Mouse (Mus musculus) cerebellum, adult 8-10 months (tissue): ENCODE measurements around the gene Vrk2.

ENCODE experiments used
- DNase-seq: peaks from one replicate; pipeline ENCODE4 v3.0.0; 2022

Vrk2 gene

GRCm38 (mm10) chr11:26593061-26594059 lies at the start of gene Vrk2, which contains the start of gene Gm6899:
Gene Vrk2 (minus strand): TSS chr11:26593999.
Gene Gm6899 (plus strand): TSS chr11:26593241.
- peak; percentile 4 for DNase-seq

- DNase-seq: no peak
Measured at GRCm38 (mm10) chr11:26642141-26642540, 48.3 kb upstream of the Vrk2 start.

- no peak for DNase-seq
Measured at GRCm38 (mm10) chr11:26640314-26640785, 46.6 kb upstream of the Vrk2 start.

GRCm38 (mm10) chr11:26636239-26636638 lies 42.4 kb upstream of the Vrk2 start:
- DNase-seq: no peak

DNA sequence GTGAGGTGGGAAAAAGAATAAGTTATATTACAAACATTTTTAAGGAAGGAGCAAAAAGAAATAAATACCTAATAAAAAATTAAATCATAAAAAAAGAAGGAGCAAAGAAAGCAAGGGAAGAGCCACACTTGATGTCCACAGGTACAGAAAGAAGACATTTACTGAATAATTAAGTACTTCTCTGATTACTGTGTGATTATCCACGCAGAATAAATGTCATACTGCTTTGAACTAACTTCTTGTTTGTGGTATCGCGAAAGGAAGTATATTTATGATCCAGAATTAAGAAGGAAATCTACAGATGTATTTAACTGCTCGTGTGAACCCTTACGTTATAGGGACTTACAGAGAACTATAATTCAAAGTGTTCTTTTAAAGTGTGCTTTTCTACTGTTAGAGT lies 28.9 kb upstream of the Vrk2 start:
- no peak for DNase-seq

DNA sequence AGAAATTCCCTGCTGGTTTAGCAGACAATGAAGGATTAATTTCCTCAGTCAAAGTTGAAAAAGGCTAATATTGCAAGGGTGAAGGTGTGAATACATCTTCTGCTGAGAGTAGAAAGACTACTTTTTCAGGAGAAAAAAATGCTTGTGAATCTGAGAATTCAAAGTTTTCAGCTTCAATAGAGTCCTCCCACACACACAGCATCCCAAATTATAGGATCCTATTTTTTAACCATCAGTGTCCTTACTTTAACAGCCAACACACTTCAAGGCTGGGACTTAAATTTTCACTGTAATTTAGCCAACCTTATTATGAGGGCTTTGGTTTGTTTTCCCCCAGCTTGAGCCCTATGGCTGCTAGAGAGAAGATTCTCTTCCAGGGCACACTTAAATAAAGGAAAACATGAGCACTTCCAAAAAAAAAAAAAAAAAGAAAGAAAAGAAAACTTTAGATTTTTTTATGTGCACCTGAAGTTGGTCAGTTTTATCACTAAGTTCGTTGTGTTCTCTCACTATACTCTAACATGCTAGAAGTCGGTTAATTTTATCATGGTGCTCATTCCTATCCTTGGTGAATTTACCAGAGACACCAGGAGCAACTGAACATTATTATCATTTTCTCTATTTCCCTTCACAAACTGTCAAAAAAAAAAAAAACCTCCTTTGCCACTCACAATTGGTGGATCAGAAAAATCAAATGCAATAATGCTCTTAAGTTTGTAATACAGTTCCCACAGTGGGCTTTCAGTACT lies 24.9 kb upstream of the Vrk2 start:
- no peak for DNase-seq

GRCm38 (mm10) chr11:26608795-26609194 lies 15.0 kb upstream of the Vrk2 start:
- no peak for DNase-seq

- DNase-seq: no peak
Measured at GRCm38 (mm10) chr11:26604061-26604655, 10.4 kb upstream of the Vrk2 start.

DNA sequence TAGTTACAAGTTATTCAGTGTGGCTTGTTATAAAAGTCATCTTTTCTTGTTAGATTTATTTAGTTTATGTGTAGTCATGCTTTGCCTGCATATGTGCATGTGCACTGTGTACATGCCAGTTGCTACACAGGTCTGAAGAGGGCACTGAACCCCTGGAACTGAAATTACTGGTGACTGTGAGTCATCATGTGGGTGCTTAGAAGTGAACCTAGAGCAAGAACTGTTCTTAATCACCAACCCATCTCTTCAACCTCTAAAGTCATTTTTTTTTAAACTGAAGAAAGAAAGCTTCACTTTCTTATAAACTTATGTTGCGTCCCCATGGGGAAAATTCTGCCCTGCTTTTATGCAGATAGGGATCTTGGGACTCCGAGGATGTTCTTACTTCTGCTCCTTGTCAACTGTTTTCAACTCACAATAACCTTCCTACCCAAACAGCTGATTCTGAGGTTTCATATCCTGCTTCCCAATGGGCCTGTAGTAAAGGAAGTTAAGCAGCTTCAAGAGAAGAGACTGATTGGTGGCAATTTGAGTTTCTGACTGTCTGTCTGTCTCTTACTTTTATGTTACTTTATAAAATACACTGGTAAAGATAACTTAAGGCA lies 7.9 kb upstream of the Vrk2 start:
- no peak for DNase-seq

DNA sequence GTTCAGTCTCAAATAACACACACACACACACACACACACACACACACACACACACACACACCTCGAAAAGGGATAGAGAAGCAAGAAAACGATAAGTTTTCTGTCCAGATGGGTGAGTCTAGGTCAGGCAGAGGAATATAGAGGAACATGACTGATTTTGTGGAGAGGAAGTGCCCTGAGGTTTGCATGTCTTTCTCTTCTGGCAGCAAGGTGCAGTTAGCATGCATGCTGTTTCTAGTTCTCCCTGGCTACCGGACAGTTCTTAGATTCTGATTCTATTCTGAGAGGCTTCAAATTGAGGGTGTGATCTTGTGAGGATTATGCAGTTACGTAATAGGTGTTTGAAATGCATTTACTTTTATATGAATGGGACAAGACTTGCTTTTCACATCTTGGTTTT lies 6.9 kb upstream of the Vrk2 start:
- DNase-seq: no peak

GRCm38 (mm10) chr11:26598876-26599275 lies 5.1 kb upstream of the Vrk2 start:
- no peak for DNase-seq

GRCm38 (mm10) chr11:26597761-26598160 lies 4.0 kb upstream of the Vrk2 start:
- no peak for DNase-seq

DNA sequence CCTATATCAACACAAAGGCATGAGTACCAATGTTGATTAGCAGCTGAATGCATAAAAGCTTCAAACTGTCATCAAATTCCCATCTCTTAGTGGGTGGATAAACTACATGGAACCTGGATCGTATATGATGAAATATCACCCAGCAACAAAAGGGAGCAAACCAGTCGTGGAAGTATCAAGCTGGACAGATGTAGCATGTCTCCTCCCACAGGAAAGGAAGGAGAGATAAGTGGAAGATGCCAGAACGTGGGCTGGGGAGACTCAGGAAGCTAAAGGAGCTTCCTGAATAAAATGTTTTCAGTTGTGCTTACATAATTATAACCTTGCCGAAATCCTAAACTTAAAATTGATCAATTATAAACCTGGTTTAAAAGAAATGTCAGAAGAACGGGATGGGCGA lies 3.3 kb upstream of the Vrk2 start:
- DNase-seq: no peak

GRCm38 (mm10) chr11:26596186-26596585 lies 2.4 kb upstream of the Vrk2 start:
- DNase-seq: no peak

- DNase-seq: no peak
Measured at GRCm38 (mm10) chr11:26594487-26594886, 688 bp upstream of the Vrk2 start.

GRCm38 (mm10) chr11:26592395-26593053 lies 1.3 kb downstream of the Vrk2 start:
- DNase-seq: no peak

- DNase-seq: no peak
Measured at GRCm38 (mm10) chr11:26587184-26587524, 6.6 kb downstream of the Vrk2 start.

GRCm38 (mm10) chr11:26586367-26587183 lies 7.2 kb downstream of the Vrk2 start:
- peak; percentile 4 for DNase-seq

DNA sequence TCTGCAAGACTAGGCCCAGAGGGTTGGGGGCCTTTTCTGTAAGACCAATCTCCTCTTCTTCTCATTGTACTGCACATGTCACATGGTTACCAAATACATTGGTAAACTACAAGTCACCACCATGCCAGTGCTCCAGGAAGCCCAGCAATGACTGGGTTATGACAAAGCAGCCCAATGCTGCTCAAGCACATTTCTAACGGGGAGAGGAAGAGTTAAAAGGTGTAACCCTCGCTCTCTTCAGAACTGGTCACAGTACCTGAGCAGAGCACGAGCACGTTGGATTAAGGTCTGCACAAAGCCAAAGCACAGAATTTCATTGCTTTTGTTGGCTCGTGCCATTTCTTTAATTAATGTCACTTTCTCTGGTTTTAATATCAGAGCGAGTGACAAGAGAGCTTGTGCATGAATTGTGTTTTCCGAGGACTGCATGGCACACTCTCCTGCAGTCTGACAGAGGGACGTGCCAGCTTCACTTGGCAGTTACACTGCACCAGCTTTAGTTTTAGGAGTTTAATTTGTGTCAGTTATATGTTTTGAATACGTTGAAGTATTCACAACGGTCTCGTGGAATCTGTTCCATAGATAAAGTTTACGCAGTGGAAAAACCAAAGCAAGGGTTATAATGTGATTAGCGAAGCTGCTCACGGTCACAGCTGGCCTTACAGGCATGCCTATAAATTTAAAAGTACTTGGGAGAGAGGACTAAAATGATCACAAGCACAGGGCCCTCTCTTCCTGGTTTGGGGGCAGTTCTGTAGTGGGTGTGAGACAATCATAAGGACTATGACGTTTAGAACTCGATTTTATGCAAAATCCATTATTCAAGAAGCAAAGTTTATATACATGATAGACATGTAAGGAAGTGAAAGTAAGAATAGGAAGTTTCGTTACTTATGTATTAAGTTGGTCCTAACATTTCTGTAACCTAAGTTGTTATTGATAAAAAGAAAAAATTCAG lies 8.1 kb downstream of the Vrk2 start:
- no peak for DNase-seq

DNA sequence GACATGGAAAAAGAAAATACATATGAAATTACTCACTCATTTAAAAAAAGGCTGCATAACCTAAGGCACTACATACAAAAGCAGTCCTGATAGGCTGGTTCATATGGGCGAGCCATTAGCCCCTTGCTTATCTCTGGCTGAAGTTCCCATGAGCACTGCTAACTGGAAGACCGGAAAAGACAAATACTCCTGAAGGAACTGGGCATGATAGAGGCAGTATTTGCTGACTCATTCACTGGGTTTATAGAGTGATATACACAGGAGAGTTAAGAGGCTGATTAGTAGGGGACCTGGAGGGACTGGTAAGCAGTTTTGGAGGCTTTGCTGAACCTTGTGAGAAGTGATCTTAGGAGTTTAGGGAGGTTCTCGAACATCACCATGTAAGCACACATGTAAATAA lies 42.2 kb downstream of the Vrk2 start:
- DNase-seq: no peak
